Mouse (Mus musculus) stomach, embryonic 16.5 days (tissue): Measurements from ENCODE around the gene Hist1h2bb. TPM values are rescaled to one million over a fixed set of nuclear protein-coding genes. Genes with fewer than 3 reads are reported as not detected.
"Not testable (repeated sequence)": the region's sequence is repeated elsewhere in the genome, so short reads cannot be mapped to it uniquely, and the experiment has no call there.

Source experiments
- ATAC-seq: fragments of 200-750 bp; cut with Nextera tagmentation; 2 replicates; pipeline ENCODE4 v1.8.0; 2017; ENCODE audit warnings: moderate number of reproducible peaks, moderate TSS enrichment; ENCODE audit not compliant: insufficient read depth, low FRiP score
- H3K27ac ChIP-seq: fragments of 300-500 bp; sonication (generic); 2 replicates; pipeline ENCODE4 v1.5.1; 2014; ENCODE audit warnings: low read length
- H3K27me3 ChIP-seq: fragments of 300-500 bp; sonication (generic); 2 replicates; pipeline ENCODE4 v1.6.1; 2014; ENCODE audit warnings: low read length, control low read depth, mixed read lengths; ENCODE audit not compliant: control insufficient read depth, insufficient read depth
- H3K36me3 ChIP-seq: fragments of 300-500 bp; sonication (generic); 2 replicates; pipeline ENCODE4 v1.6.1; 2014; ENCODE audit warnings: low read length; ENCODE audit not compliant: control insufficient read depth, insufficient read depth
- H3K4me1 ChIP-seq: fragments of 300-500 bp; sonication (generic); 2 replicates; pipeline ENCODE4 v1.6.1; 2014; ENCODE audit warnings: low read length, control low read depth, mixed read lengths; ENCODE audit not compliant: control insufficient read depth, insufficient read depth
- H3K4me2 ChIP-seq: fragments of 300-500 bp; sonication (generic); 2 replicates; pipeline ENCODE4 v1.6.1; 2014; ENCODE audit warnings: low read depth, low read length, mixed read lengths
- H3K4me3 ChIP-seq: fragments of 300-500 bp; sonication (generic); replicated peaks from 2 replicates; pipeline ENCODE4 v1.5.1; 2014; ENCODE audit warnings: mild to moderate bottlenecking, low read length
- H3K9ac ChIP-seq: fragments of 300-500 bp; sonication (generic); 2 replicates; pipeline ENCODE4 v1.6.1; 2014; ENCODE audit warnings: low read length
- H3K9me3 ChIP-seq: fragments of 300-500 bp; sonication (generic); replicated peaks from 2 replicates; pipeline ENCODE4 v1.6.1; 2016; ENCODE audit warnings: low read length, control low read depth; ENCODE audit not compliant: control insufficient read depth
- whole genome bisulfite sequencing: fragments of 180-500 bp; shearing (Covaris S2); extraction: QIAGEN DNeasy Blood & Tissue Kit; methylation state at CpG from one replicate; pipeline ENCODE4 v1.1.7; 2014; 5-methylcytosine and 5-hydroxymethylcytosine counted together
- polyA plus RNA-seq: library from polyadenylated mRNA; unstranded; fragments of >200 nt; fragmentation: Nextera tagmentation; extraction: Ambion mirVana; gene quantifications from 2 replicates; pipeline ENCODE4 v1.2.1, GENCODE M21; 2015

The Hist1h2bb gene
- polyA plus RNA-seq = 1.00 and 2.9 TPM in 2 replicates

DNA sequence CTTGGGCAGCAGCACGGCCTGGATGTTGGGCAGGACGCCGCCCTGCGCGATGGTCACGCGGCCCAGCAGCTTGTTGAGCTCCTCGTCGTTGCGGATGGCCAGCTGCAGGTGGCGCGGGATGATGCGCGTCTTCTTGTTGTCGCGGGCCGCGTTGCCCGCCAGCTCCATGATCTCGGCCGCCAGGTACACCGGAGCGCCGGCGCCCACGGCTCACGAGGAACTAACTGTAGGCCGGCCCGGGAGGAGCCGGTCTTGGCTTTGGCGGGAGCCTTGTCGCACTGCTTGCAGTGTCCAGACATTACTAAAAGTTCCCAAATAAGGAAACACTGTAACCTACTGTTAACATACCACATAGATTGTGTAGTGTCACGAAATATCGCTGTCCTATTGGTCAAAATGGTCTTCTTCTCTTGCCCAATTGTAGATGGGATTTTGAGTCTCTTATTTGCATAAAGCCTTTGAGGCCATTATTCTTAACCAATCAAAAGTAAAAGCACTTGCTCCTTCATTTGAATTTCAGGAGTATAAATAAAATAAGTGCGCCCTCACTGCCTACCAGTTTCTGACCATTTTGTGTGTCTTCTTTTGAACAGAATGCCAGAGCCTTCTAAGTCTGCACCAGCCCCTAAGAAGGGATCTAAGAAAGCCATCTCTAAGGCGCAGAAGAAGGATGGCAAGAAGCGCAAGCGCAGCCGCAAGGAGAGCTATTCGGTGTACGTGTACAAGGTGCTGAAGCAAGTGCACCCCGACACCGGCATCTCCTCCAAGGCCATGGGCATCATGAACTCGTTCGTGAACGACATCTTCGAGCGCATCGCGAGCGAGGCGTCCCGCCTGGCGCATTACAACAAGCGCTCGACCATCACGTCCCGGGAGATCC is at the start of gene Hist1h2bb:
Hist1h2bb (plus strand) TSS at position 534 of the 880 bp plus-strand sequence.
- H3K4me3 ChIP-seq = peak within 1 kb of the TSS; percentile 49
- under 1% methylated on average over 36 of the region's 58 CpGs for WGBS
- not testable (repeated sequence) for H3K9me3 ChIP-seq, H3K36me3 ChIP-seq, H3K27me3 ChIP-seq
- peak; percentile 93 for ATAC-seq
- peak within 1 kb of the TSS; percentile 73 for H3K9ac ChIP-seq
- peaks cover 20% of the 10 kb centered on the region for H3K4me1 ChIP-seq
- H3K4me2 ChIP-seq = peak within 1 kb of the TSS; percentile 59
- peak within 1 kb of the TSS; percentile 99 for H3K27ac ChIP-seq

DNA sequence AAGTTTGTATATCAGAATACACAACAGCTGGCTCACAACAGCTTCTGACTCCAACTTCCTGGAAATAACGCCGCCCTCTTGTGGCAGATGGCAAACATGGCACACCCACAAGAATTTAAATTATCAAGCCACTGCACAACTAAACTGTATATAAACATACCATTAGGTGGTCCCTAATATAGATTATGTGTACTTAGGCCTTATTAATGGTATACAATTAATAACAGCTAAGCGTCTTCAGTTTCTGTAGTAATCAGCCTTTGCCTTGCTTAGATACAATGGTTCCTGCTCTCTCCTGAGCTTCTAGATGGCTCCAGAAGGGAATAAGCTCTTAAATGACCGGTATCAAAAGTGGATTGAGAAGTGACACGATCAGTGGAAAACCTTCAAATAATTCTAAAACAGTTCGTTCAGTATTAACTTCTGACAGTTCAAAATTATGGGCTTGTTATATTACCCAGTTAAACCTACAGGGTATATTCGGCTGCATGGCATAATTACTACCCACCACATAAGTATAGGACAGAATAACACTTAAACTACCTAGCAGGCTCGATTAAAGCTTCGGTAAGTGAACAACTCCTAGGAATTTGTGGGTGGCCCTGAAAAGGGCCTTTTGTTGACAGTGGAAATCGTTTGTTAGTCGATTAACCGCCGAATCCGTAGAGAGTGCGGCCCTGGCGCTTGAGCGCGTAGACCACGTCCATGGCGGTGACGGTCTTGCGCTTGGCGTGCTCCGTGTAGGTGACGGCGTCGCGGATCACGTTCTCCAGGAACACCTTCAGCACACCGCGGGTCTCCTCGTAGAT is 48.8 kb upstream of the Hist1h2bb start:
- Histone ChIP-seq H3K36me3 (no peaks in the 10 kb centered on the region), H3K4me1 (0 out of 2 replicates have a peak, but pooled peaks cover 4% of the 10 kb centered on the region), H3K27me3 (no peaks in the 10 kb centered on the region), H3K9me3 (no peaks in the 10 kb centered on the region), H3K27ac (peak overlapping the region; percentile 92), H3K4me3 (peak overlapping the region; percentile 53), H3K9ac (peak overlapping the region; percentile 71), H3K4me2 (peak overlapping the region; percentile 71)
- peak; percentile 30; the same call in 1 of the 2 replicates for ATAC-seq
- WGBS = under 1% methylated on average over 21 of the region's 32 CpGs

DNA sequence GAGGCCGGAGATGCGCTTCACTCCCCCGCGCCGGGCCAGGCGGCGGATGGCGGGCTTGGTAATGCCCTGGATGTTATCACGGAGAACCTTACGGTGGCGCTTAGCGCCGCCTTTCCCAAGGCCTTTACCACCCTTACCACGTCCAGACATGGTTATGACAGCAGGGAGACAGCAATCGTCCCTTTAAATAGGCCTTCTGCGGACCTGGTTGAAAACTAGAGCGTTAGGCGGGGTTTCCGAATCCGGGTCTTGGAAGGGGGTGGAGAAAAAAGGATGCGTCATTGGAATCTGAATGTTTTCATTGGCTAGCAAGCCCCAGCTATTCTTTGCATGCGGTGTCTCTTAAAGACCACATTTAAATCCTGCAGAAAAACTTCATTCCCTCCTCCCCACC is 48.2 kb upstream of the Hist1h2bb start, which contains the start of gene Hist1h4c:
Hist1h4c (minus strand) TSS at position 155 of the 394 bp plus-strand sequence.
- Histone ChIP-seq H3K4me2 (peak within 1 kb of the TSS; percentile 71), H3K4me1 (0 out of 2 replicates have a peak, but pooled peaks cover 4% of the 10 kb centered on the region), H3K27me3 (no peaks in the 10 kb centered on the region), H3K36me3 (no peaks in the 10 kb centered on the region), H3K4me3 (peak within 1 kb of the TSS; percentile 53), H3K27ac (peak within 1 kb of the TSS; percentile 92), H3K9ac (peak within 1 kb of the TSS; percentile 71), H3K9me3 (no peaks in the 10 kb centered on the region)
- WGBS = under 1% methylated on average over 20 of the region's 22 CpGs
- peak; percentile 96 for ATAC-seq

DNA sequence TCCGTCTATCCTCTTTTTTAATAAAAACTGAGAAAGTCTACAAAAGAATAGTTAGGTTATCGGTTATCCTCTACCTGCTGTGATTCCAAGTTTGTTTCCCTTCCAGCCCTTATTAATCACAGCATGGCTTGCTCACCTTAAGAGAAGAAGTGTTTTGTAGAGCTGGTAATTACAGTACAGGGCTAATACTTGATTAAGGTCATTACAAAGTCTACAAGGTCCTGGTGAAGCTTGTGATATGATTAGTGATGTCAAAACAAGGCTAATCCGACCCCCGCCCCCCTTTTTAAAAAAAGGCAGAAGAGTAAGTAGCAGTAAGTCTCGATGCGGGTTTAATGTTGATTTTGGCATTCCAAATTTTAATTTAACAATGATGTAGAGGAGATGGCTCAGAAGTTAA is 47.5 kb upstream of the Hist1h2bb start:
- Histone ChIP-seq H3K4me3 (no peak overlapping the region), H3K27ac (peak overlapping the region; percentile 80)

DNA sequence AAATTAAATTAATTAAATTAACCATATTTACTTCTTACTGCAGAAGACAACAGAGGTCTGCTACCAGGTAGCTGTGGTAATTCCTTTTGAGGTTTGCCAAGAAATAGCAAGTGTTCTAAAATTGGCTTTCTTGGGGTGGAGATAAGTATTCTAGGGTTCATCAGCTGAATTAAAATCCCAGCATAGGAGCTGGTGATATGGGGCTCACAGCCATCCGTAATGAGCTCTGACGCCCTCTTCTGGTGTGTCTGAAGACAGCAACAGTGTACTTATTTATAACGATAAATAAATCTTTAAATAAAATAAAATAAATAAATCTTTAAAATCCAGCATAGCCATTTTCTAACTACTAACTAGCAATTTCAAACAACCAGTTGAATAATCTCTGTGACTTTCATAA is 46.8 kb upstream of the Hist1h2bb start:
- Histone ChIP-seq H3K9me3 (no peaks in the 10 kb centered on the region), H3K4me1 (0 out of 2 replicates have a peak, but pooled peaks cover 4% of the 10 kb centered on the region), H3K4me3 (no peak overlapping the region), H3K4me2 (no peak overlapping the region), H3K27ac (no peak overlapping the region), H3K9ac (no peak overlapping the region), H3K27me3 (no peaks in the 10 kb centered on the region), H3K36me3 (no peaks in the 10 kb centered on the region)
- no peak for ATAC-seq
- WGBS = 63% methylated on average over 3 of the region's 3 CpGs

More for the DNA sequence above, 47.5 kb upstream of the Hist1h2bb start:
- ATAC-seq = no peak
- Histone ChIP-seq H3K36me3 (no peaks in the 10 kb centered on the region), H3K4me2 (peak overlapping the region; percentile 50), H3K27me3 (no peaks in the 10 kb centered on the region), H3K9ac (0 out of 2 replicates have a peak overlapping the region, but pooled peaks have one; percentile 37), H3K9me3 (no peaks in the 10 kb centered on the region), H3K4me1 (0 out of 2 replicates have a peak, but pooled peaks cover 4% of the 10 kb centered on the region)
- 53% methylated on average over 6 of the region's 6 CpGs for whole genome bisulfite sequencing

DNA sequence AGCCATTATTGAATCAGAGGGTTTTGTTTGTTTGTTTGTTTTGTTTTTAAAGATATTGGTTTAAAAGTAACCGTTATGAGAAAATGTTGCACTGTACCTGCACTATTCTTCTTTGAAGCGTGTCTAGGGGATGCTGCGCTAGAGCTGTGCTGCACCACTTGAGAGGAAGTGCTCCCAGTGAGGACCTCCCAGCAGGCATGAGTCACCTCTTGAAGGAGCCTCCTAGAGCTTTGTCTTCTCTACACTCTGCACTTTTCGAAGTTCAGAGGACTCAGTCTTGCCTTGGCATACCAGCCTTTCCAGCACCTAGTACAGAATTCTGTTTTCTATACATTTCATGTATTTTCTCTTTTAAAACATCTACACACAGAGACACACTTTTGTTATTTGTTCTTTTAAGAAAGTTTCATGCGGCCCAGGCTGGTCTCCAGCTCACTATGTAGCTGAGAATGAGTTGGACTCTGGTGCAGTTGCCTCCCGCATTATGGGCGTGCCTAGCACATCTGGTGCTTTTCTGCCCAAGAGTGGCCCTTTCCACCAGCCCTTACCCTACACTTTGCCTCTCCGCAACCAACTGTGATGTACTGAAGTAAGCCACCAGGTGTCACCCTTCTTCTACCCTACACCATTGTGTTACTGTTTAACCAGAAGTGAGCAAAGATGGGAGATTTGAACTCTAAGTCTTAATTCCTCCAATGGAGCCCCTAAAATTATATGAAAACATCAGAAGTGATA is 45.6 kb upstream of the Hist1h2bb start:
- H3K27me3 ChIP-seq = no peaks in the 10 kb centered on the region
- no peak overlapping the region for H3K9ac ChIP-seq
- no peak overlapping the region for H3K4me3 ChIP-seq
- H3K36me3 ChIP-seq = no peaks in the 10 kb centered on the region
- no peak overlapping the region for H3K27ac ChIP-seq
- peak overlapping the region; percentile 21; the same call in 1 of the 2 replicates for H3K4me2 ChIP-seq
- WGBS = 29% methylated on average over 8 of the region's 8 CpGs
- 0 out of 2 replicates have a peak, but pooled peaks have one; percentile 49 for ATAC-seq
- 0 out of 2 replicates have a peak, but pooled peaks cover 3% of the 10 kb centered on the region for H3K4me1 ChIP-seq
- no peaks in the 10 kb centered on the region for H3K9me3 ChIP-seq

DNA sequence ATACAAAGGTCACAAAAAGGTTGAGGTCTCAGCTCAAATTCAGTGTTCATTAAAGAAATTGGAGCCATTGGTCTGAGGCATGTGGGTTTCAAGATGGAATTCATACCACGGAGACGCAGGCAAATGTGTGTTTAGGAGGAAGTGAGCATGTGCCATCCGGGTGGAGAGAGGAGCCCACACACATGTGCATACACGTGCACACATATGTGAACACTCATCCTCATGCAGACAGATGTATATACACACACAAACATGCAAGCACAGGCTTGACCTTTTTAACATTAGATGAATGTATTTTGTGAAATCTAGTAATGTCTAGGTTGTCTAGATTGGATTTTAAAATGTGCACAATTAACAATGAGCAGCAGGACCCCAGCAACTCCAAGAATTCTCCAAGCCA is 44.3 kb upstream of the Hist1h2bb start:
- Histone ChIP-seq H3K4me1 (0 out of 2 replicates have a peak, but pooled peaks cover 2% of the 10 kb centered on the region), H3K36me3 (no peaks in the 10 kb centered on the region), H3K4me3 (no peak overlapping the region), H3K27ac (no peak overlapping the region), H3K9me3 (no peaks in the 10 kb centered on the region), H3K4me2 (no peak overlapping the region), H3K27me3 (no peaks in the 10 kb centered on the region), H3K9ac (no peak overlapping the region)
- WGBS = 75% methylated on average over 4 of the region's 4 CpGs
- no peak for ATAC-seq

DNA sequence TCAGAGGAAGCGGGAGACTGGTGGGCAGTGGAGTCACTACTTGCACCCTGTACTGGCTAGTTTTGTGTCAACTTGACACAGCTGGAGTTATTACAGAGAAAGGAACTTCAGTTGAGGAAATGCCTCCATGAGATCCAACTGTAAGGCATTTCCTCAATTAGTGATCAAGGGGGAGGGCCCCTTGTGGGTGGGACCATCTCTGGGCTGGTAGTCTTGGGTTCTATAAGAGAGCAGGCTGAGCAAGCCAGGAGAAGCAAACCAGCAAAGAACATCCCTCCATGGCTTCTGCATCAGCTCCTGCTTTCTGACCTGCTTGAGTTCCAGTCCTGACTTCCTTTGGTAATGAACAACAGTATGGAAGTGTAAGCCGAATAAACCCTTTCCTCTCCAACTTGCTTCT is 43.7 kb upstream of the Hist1h2bb start:
- H3K36me3 ChIP-seq, H3K4me2 ChIP-seq, H3K9me3 ChIP-seq, H3K27ac ChIP-seq, H3K9ac ChIP-seq, ATAC-seq, H3K4me3 ChIP-seq, H3K4me1 ChIP-seq, H3K27me3 ChIP-seq: not testable (repeated sequence)
- 74% methylated on average over 2 of the region's 2 CpGs for WGBS
